Comparison of ENCODE assay signal across 8 mouse cellular contexts in the genomic region with DNA sequence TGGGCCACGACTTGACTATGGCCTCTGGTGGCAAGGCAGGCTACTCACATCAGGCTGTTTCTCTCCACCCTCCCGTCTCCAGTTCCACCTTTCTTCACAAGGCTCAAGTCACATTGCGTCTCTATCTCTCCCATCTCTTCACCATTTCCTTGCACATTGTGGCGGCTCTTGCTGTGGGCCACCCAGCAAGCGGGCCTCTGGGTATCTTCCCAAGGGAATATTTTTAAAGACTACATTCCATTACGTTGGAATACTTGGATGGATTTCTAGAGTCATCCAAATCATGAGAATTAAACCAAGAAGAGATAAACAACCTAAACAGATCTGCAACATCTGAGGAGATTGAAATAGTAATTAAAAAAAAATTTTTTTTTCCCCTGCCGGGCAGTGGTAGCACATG. TPM values are rescaled to one million over a fixed set of nuclear protein-coding genes. Genes with fewer than 3 reads are reported as not detected.
DNase-seq lines count a peak whose midpoint lies in the region; ATAC-seq and TF ChIP-seq lines count a peak whose summit lies in the region.

A gene (minus strand): TSS at position 101 of the 400 bp plus-strand sequence.

- no peak within 1 kb of the TSS for H3K4me2 ChIP-seq in embryonic facial prominence, embryonic 14.5 days (ENCODE audit: low read depth, low read length)
- no peak within 1 kb of the TSS for H3K4me2 ChIP-seq in intestine, postnatal 0 days (replicated peaks; ENCODE audit: low read depth)
- H3K4me2 ChIP-seq in midbrain, embryonic 12.5 days (replicated peaks) = no peak within 1 kb of the TSS

- WGBS in embryonic facial prominence, embryonic 14.5 days = 79% methylated on average over 7 of the region's 7 CpGs
- WGBS in intestine, postnatal 0 days = 77% methylated on average over 7 of the region's 7 CpGs
- WGBS in midbrain, embryonic 12.5 days = 94% methylated on average over 7 of the region's 7 CpGs

- no peaks in the 10 kb centered on the region for H3K79me3 ChIP-seq in C2C12 (ENCODE audit: low read depth)

- no peaks in the 10 kb centered on the region for H3K27me3 ChIP-seq in C2C12 (ENCODE audit: control insufficient read depth, insufficient read depth, insufficient read length)
- no peaks in the 10 kb centered on the region for H3K27me3 ChIP-seq in embryonic facial prominence, embryonic 14.5 days (replicated peaks; ENCODE audit: control insufficient read depth, insufficient read depth, low read length)
- no peaks in the 10 kb centered on the region for H3K27me3 ChIP-seq in intestine, postnatal 0 days (replicated peaks; ENCODE audit: control insufficient read depth, insufficient read depth, low read length)
- no peaks in the 10 kb centered on the region for H3K27me3 ChIP-seq in midbrain, embryonic 12.5 days

- H3ac ChIP-seq in C2C12 (ENCODE audit: control insufficient read depth, insufficient read length, low read depth) = no peak within 1 kb of the TSS

- H3K36me3 ChIP-seq in C2C12 (ENCODE audit: control insufficient read depth, insufficient read depth) = no peaks in the 10 kb centered on the region
- no peaks in the 10 kb centered on the region for H3K36me3 ChIP-seq in embryonic facial prominence, embryonic 14.5 days (ENCODE audit: control insufficient read depth, insufficient read depth, low read length)
- no peaks in the 10 kb centered on the region for H3K36me3 ChIP-seq in intestine, postnatal 0 days (ENCODE audit: control insufficient read depth, insufficient read depth)
- no peaks in the 10 kb centered on the region for H3K36me3 ChIP-seq in midbrain, embryonic 12.5 days

- no peak within 1 kb of the TSS for H3K9ac ChIP-seq in embryonic facial prominence, embryonic 14.5 days (ENCODE audit: low read depth, low read length)
- no peak within 1 kb of the TSS for H3K9ac ChIP-seq in intestine, postnatal 0 days (ENCODE audit: low read depth, low read length)
- H3K9ac ChIP-seq in midbrain, embryonic 12.5 days (replicated peaks) = no peak within 1 kb of the TSS

- H3K9me3 ChIP-seq in embryonic facial prominence, embryonic 14.5 days (ENCODE audit: control insufficient read depth, low read length) = no peaks in the 10 kb centered on the region; the same call in 1 of the 2 replicates
- no peaks in the 10 kb centered on the region for H3K9me3 ChIP-seq in intestine, postnatal 0 days (ENCODE audit: control insufficient read depth)
- H3K9me3 ChIP-seq in midbrain, embryonic 12.5 days = no peaks in the 10 kb centered on the region

- DNase-seq in gastrocnemius, postnatal 10 days = no peak
- DNase-seq in gastrocnemius, adult 2 months = no peak
- no peak for DNase-seq in embryonic facial prominence, embryonic 14.5 days (ENCODE audit: low spot score)
- no peak for DNase-seq in spleen, adult 18-20 months
- DNase-seq in spleen, postnatal 4 days (ENCODE audit: low spot score in 2 of 2) = no peak

- no peaks in the 10 kb centered on the region for H3K4me1 ChIP-seq in embryonic facial prominence, embryonic 14.5 days (ENCODE audit: control insufficient read depth, insufficient read depth, low read length)
- H3K4me1 ChIP-seq in intestine, postnatal 0 days (replicated peaks; ENCODE audit: control insufficient read depth, insufficient read depth, low read length) = no peaks in the 10 kb centered on the region
- H3K4me1 ChIP-seq in midbrain, embryonic 12.5 days = peaks cover 3% of the 10 kb centered on the region; the same call in 1 of the 2 replicates

- no peak for TF ChIP-seq CTCF in gastrocnemius, adult 2 months (IDR thresholded peaks at IDR 0.05)
- no peak for TF ChIP-seq CTCF in C2C12 (IDR thresholded peaks at IDR 0.05; ENCODE audit: control insufficient read depth, insufficient read depth, insufficient read length)
- TF ChIP-seq CTCF in intestine, postnatal 0 days (IDR thresholded peaks at IDR 0.05; ENCODE audit: low read depth) = no peak

- H3K79me2 ChIP-seq in C2C12 (ENCODE audit: control insufficient read depth, insufficient read depth) = no peaks in the 10 kb centered on the region

- H3K4me3 ChIP-seq in gastrocnemius, adult 2 months = no peak within 1 kb of the TSS
- no peak within 1 kb of the TSS for H3K4me3 ChIP-seq in C2C12 (ENCODE audit: insufficient read depth, poor library complexity, severe bottlenecking)
- no peak within 1 kb of the TSS for H3K4me3 ChIP-seq in embryonic facial prominence, embryonic 14.5 days (ENCODE audit: low read depth, low read length)
- H3K4me3 ChIP-seq in intestine, postnatal 0 days (ENCODE audit: low read depth, low read length) = no peak within 1 kb of the TSS
- H3K4me3 ChIP-seq in midbrain, embryonic 12.5 days = no peak within 1 kb of the TSS

- no peak within 1 kb of the TSS for H3K27ac ChIP-seq in gastrocnemius, adult 2 months
- H3K27ac ChIP-seq in embryonic facial prominence, embryonic 14.5 days (replicated peaks; ENCODE audit: low read depth, low read length) = no peak within 1 kb of the TSS
- H3K27ac ChIP-seq in intestine, postnatal 0 days (ENCODE audit: low read depth, low read length) = no peak within 1 kb of the TSS
- H3K27ac ChIP-seq in midbrain, embryonic 12.5 days (replicated peaks) = no peak within 1 kb of the TSS

- no peak for ATAC-seq in embryonic facial prominence, embryonic 14.5 days (ENCODE audit: low read depth)
- no peak for ATAC-seq in intestine, postnatal 0 days
- no peak for ATAC-seq in midbrain, embryonic 12.5 days (ENCODE audit: low FRiP score, low read depth)

- intact Hi-C loops in gastrocnemius, adult 2 months (cut with DNase I) = no loop called here

TF ChIP-seq in C2C12, 6 proteins besides CTCF, POLR2A, EP300 and RAD21:
- no peak for TF ChIP-seq CEBPB (IDR thresholded peaks at IDR 0.05; ENCODE audit: low read depth)
- no peak for TF ChIP-seq MYOD1 (IDR thresholded peaks at IDR 0.05; ENCODE audit: control insufficient read depth, insufficient read length, low read depth)
- TF ChIP-seq FOSL1 (IDR thresholded peaks at IDR 0.05; ENCODE audit: insufficient read depth, low read length, poor library complexity, severe bottlenecking) = no peak
- TF ChIP-seq MAX (IDR thresholded peaks at IDR 0.05) = no peak
- TF ChIP-seq MYOG (IDR thresholded peaks at IDR 0.05; ENCODE audit: control insufficient read depth, extremely low read depth, insufficient read length) = no peak
- TF ChIP-seq USF1 (IDR thresholded peaks at IDR 0.05; ENCODE audit: low read depth) = no peak

RNA-seq across cellular contexts. Expression of the gene that starts here (rescaled TPM):
- total RNA-seq in gastrocnemius, postnatal 10 days (2021) = 10 to 100 TPM; 21.6 to 22.2 TPM
- total RNA-seq in gastrocnemius, adult 2 months (2021) = under 1 TPM; 0.78 to 0.82 TPM
- 292 TPM for polyA plus RNA-seq in C2C12 (2012; fragmentation: generic; extraction: Trizol)
- 121 and 126 TPM in 2 replicates for polyA plus RNA-seq in embryonic facial prominence, embryonic 14.5 days (2014; fragmentation: Nextera tagmentation; extraction: Ambion mirVana)
- polyA plus RNA-seq in intestine, postnatal 0 days (2015; fragmentation: Nextera tagmentation; extraction: Ambion mirVana) = 13.0 and 15.3 TPM in 2 replicates
- 99.6 and 120 TPM in 2 replicates for polyA plus RNA-seq in midbrain, embryonic 12.5 days (2016; fragmentation: Nextera tagmentation; extraction: Ambion mirVana)

Comparison
In these comparisons a context has a peak if more than half of its experiments do, and no peak if none do; other contexts are left out.
1. RNA of the gene that starts here (total RNA-seq): 21.6 to 22.2 TPM in gastrocnemius, postnatal 10 days; 0.78 to 0.82 TPM in gastrocnemius, adult 2 months; every median in the first group is over 10 times any median in the second.